Mouse (Mus musculus) neural tube, embryonic 10.5 days (tissue): ENCODE results near the gene Tecr.
"Not testable (repeated sequence)": the region's sequence is repeated elsewhere in the genome, so short reads cannot be mapped to it uniquely, and the experiment has no call there.

ENCODE experiments used
- DNase-seq: peaks from one replicate; pipeline ENCODE4 v3.0.0-alpha.2; 2017; ENCODE audit warnings: low spot score; ENCODE audit errors: extremely low spot score

Gene Tecr

DNA sequence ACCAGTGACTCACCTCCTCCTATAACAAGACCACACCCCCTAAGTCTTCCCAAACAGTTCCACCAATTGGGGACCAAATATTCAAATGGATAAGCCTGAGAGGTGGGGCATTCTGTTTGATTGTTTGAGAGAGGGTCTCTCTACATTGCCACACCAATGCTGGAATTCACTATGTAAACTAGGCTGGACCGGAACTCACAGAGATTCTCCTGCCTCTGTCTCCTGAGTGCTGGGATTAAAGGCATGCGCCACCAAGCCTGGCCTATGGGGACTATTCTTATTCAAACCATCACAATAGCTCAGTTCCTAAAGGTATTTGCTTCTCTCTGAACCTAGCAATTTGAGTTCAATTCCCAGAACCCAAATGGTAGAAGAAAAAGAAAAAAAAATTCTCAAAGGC is 10.8 kb upstream of the Tecr start:
- DNase-seq = no peak

- DNase-seq = no peak
These were observed 9.3 kb upstream of the Tecr start for GRCm38 (mm10) chr8:83617111-83617510.

DNA sequence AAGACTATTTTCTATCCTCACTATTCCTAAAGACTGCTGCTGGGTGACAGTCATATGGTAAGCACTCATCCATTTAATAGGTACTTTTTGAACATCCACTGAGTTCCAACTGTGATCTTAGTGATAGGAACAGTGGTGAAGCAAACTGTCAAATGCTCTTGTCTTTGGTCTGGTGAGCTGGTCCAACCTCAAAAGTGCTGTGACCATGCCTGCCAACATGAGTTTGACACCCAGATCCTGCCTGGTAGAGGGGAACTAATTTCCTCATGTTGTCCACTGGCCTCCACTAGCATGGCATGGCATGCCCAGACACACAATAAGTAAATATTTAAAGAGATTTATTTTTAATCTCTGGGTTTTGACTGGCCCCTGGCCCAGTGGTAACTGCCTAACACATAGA is 8.9 kb upstream of the Tecr start:
- DNase-seq = no peak

- no peak for DNase-seq
These were observed 5.9 kb upstream of the Tecr start for GRCm38 (mm10) chr8:83613695-83614094.

- DNase-seq = no peak
These were observed 4.2 kb upstream of the Tecr start for GRCm38 (mm10) chr8:83611921-83612320.

GRCm38 (mm10) chr8:83609547-83610180 is 1.9 kb upstream of the Tecr start:
- DNase-seq = no peak

GRCm38 (mm10) chr8:83609086-83609485 is 1.3 kb upstream of the Tecr start:
- DNase-seq = no peak

DNA sequence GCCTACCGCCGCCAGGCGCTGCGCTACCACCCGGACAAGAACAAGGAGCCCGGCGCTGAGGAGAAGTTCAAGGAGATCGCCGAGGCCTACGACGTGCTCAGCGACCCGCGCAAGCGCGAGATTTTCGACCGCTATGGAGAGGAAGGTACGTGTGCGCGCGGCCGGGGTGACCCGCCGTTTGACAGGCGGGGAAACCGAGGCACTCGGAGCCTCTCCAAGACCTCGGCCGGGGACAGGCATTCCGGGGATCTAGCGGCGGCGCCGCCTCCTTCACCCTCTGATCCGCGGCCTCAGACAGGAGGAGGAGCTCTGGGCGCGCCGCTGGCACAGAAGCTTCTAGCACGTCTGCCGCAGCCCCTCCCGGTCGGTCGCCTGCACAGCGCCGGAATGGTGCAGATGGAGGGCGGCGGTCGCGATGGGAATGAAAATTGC is 643 bp upstream of the Tecr start:
- peak; percentile 82 for DNase-seq

DNA sequence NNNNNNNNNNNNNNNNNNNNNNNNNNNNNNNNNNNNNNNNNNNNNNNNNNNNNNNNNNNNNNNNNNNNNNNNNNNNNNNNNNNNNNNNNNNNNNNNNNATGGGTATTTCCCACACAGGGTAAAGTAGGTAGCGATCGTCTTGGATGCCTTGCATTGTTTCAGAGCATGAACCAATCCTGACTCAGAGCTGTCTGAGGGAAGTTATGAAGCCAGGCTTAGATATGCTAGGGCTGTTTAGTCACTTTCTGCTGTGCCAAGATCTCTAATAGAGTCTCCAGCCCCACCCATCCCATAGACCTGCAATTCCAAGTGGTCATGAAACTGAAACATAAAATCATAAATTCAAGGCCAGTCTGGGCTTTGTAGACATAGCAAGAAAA is 5.1 kb downstream of the Tecr start:
- no peak for DNase-seq

DNA sequence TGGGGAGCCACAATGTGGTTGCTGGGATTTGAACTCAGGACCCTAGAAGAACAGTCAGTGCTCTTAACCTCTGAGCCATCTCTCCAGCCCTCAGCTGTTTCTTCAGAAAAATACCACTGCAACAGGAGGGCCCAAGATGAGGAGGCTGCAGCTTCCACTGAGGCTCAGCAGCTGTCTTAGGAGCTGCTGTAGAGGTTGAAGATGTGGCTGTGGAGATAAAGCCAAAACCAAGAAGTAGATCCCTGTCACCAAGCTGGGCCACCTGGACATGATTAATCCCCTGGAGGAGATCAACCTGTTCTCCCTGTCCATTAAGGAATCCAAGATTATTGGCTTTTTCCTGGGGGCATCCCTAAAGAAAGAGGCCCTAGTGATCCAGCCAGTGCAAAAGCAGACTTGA is 8.0 kb downstream of the Tecr start:
- no peak for DNase-seq

- DNase-seq = no peak
These were observed 9.6 kb downstream of the Tecr start for GRCm38 (mm10) chr8:83598146-83598545.

- no peak for DNase-seq
These were observed 11.4 kb downstream of the Tecr start for GRCm38 (mm10) chr8:83596369-83596768.

- not testable (repeated sequence) for DNase-seq
These were observed 12.8 kb downstream of the Tecr start for GRCm38 (mm10) chr8:83595050-83595345.

- peak; percentile 98 for DNase-seq
These were observed 13.4 kb downstream of the Tecr start for GRCm38 (mm10) chr8:83594167-83595049.

DNA sequence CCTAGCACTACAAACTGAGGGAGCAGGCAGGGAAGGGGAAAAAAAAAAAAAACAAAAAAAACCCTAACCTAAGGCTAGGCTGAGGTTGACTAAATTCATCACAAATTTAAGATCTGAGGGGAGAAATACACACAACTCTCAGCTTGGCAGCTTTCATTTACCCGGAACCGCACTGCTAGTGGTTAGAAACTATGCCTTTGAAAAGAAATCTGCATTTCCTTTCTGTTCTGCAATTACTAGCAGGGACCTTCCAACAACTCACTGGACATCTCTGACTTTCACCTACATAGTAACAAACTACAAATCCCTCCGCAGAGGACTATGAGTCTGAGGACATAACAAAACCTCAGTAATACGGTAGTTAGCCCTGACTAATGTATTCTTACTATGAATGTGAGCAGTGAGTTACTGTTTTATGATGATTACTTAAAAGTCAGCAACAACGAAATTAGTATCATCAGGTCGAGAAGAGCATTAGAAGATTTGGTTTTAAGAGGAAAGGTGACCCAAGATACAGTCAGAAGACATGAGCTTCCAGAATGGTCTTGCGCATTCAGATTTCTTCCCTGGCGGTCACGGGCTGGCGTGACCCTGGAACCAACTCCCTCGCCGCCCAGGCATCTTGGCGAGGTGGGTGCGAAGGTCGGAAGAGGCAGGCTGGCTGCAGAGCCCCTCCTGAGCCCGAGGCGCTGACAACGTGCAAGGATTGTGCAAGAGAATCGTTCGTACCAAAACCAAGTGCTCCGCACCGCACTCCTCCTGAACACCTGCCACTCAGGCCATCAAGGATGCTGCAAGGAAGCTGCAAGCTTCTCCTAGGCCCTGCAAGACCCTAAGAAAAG is 14.2 kb downstream of the Tecr start:
- no peak for DNase-seq

DNA sequence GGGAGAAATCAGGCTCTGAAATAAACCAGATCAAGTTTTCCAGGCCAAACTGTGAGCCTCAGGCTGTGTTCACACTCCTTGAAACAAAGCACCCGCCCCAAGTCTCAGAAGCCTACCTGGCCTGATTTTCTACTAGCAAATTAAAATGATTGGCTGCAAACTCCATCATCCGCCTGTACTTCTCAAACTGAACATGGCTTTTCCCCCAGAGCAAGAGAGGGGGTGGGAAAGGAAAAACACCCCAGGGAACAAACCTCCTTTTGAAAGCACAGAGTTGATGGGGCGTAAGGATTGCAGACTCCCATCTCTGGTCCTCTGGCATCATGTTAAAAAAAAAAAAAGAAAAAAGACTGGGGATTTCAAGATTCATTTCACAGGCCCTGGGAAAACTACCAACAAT is 15.1 kb downstream of the Tecr start:
- no peak for DNase-seq

- DNase-seq = no peak
These were observed 17.2 kb downstream of the Tecr start for GRCm38 (mm10) chr8:83590488-83591023.

DNA sequence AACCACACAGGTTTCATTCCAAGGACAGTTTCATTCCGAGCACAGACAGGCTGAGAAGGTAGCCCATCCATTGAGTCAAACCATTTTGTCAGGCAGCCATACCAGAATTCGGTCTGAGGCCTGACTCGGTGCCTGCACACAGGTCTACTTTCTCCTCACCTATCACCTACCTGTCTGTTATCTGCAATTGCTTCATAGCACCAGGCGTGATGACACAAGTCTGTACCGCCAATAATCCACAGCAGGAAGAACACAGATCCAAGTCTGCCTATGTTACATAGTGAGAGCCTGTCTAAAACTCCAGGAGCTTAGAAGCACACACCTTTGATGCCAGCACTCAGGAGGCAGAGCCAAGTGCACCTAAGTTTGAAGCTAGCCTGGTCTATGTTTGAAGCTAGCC is 18.9 kb downstream of the Tecr start:
- DNase-seq = no peak

DNA sequence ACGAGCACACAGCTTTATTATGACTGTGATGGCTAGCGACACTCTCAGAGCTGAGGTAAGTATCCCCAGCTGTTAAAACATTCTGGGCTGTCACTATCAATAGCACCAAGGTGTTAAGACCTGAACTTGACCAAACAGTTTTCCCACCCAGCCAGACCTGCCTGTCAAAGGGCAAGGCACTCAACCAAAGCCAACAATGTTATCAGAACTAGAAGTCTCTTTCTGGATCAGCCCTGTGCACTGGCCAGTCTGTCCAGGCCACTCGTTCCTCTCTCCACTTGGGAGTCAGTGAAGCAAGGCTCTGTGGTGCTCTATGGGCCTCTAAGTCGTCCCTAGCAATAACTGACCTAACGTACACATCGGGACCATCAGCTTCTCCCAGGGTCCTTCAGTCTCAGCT is 20.1 kb downstream of the Tecr start:
- no peak for DNase-seq

- DNase-seq = no peak
These were observed 22.4 kb downstream of the Tecr start for GRCm38 (mm10) chr8:83585333-83585732.

DNA sequence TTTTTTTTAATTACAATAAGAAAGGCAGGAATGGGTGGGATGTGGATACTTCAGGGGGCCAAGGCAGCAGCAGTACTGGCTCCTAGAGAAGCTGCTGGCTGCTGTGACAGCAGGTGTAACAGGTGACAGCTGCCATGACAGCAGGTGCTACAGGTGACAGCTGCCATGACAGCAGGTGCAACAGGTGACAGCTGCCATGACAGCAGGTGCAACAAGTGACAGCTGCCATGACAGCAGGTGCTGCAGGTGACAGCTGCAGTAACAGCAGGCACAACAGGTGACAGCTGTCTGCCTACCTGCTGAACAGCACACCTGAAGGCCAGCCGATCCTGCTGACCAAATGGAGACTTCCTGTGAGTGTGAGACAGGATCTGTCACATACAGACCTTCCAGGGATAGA is 23.0 kb downstream of the Tecr start:
- DNase-seq = no peak

DNA sequence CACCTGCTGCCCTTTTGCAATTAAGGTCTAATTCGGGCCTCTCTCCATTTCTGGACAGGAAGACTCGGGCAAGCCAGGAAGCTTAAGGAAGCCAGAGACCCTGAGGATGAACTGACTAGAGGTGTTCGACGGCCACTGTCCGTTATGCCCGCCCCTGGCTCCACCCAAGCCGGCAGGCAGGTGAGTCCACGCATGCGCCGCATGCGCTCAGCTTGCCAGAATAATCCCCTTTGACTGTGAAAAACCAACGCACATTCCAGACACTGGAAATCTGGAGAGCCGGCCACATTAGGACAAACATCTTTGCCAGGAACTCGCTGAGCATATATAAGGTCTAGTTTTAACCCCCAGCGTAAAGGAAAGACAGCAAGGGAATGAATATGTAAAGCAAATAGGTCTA is 24.5 kb downstream of the Tecr start:
- DNase-seq = no peak
